Comparison of ENCODE assay signal across 9 mouse cellular contexts in genomic region chr16:23239583-23239982, GRCm38 (mm10). TPM values are rescaled to one million over a fixed set of nuclear protein-coding genes. Genes with fewer than 3 reads are reported as not detected.
A peak's percentile ranks its signal among the peaks of the same experiment; 100 is the strongest.
DNase-seq lines count a peak whose midpoint lies in the region; ATAC-seq and TF ChIP-seq lines count a peak whose summit lies in the region.
"Had no signal": no experiment of that assay in that cellular context is flagged by ENCODE, and none has a peak within 500 bp of the region (broad histone marks: within the 10 kb centered on the region; RNA-seq: fewer than 3 reads in every experiment).

No protein-coding gene starts in this region.

- H3K36me3 ChIP-seq in intestine, embryonic 16.5 days (ENCODE audit: control insufficient read depth, insufficient read depth, low read length), result no peaks in the 10 kb centered on the region
- H3K36me3 ChIP-seq in intestine, postnatal 0 days (ENCODE audit: control insufficient read depth, insufficient read depth), result no peaks in the 10 kb centered on the region
- no peaks in the 10 kb centered on the region for H3K36me3 ChIP-seq in heart, embryonic 11.5 days (ENCODE audit: control insufficient read depth, insufficient read depth, low read length)

- DNase-seq in adipocyte (ENCODE audit: low spot score), result peak; percentile 33
- peak; percentile 52 for DNase-seq in lung, postnatal 14 days
- DNase-seq in right cerebral cortex, adult 2 months (ENCODE audit: low spot score in 2 of 2), result no peak
- DNase-seq in cerebellum, adult 8-10 months, result no peak
- DNase-seq in right cerebral cortex, postnatal 25 days, result no peak
- DNase-seq: spleen, adult 18-20 months had no signal

- no peak overlapping the region for H3K4me3 ChIP-seq in intestine, embryonic 16.5 days (ENCODE audit: low read length)
- no peak overlapping the region for H3K4me3 ChIP-seq in intestine, postnatal 0 days (ENCODE audit: low read depth, low read length)
- H3K4me3 ChIP-seq in heart, embryonic 11.5 days (ENCODE audit: low read depth, low read length), result no peak overlapping the region

- TF ChIP-seq CTCF in intestine, postnatal 0 days (IDR thresholded peaks at IDR 0.05; ENCODE audit: low read depth), result no peak

- WGBS in intestine, embryonic 16.5 days, result 56% methylated on average over 6 of the region's 6 CpGs
- WGBS in intestine, postnatal 0 days, result 70% methylated on average over 6 of the region's 6 CpGs
- WGBS in heart, embryonic 11.5 days (ENCODE audit: insufficient replicate concordance), result 18% methylated on average over 6 of the region's 6 CpGs

- H3K4me1 ChIP-seq in intestine, embryonic 16.5 days (ENCODE audit: control insufficient read depth, insufficient read depth, low read length), result peaks cover 27% of the 10 kb centered on the region
- H3K4me1 ChIP-seq in intestine, postnatal 0 days (replicated peaks; ENCODE audit: control insufficient read depth, insufficient read depth, low read length), result peaks cover 4% of the 10 kb centered on the region; the same call in 1 of the 2 replicates
- peaks cover 37% of the 10 kb centered on the region for H3K4me1 ChIP-seq in heart, embryonic 11.5 days (ENCODE audit: control insufficient read depth, insufficient read depth, low read length)

- H3K4me2 ChIP-seq in intestine, embryonic 16.5 days (ENCODE audit: low read depth, low read length), result no peak overlapping the region
- H3K4me2 ChIP-seq in intestine, postnatal 0 days (replicated peaks; ENCODE audit: low read depth), result no peak overlapping the region
- peak overlapping the region; percentile 31 for H3K4me2 ChIP-seq in heart, embryonic 11.5 days

- H3K27me3 ChIP-seq in intestine, embryonic 16.5 days (replicated peaks; ENCODE audit: control insufficient read depth, insufficient read depth, low read length), result no peaks in the 10 kb centered on the region
- H3K27me3 ChIP-seq in intestine, postnatal 0 days (replicated peaks; ENCODE audit: control insufficient read depth, insufficient read depth, low read length), result no peaks in the 10 kb centered on the region
- H3K27me3 ChIP-seq in heart, embryonic 11.5 days (ENCODE audit: control insufficient read depth, insufficient read depth, low read length), result peaks cover 7% of the 10 kb centered on the region

- H3K9ac ChIP-seq in intestine, embryonic 16.5 days (ENCODE audit: low read depth, low read length), result no peak overlapping the region
- no peak overlapping the region for H3K9ac ChIP-seq in intestine, postnatal 0 days (ENCODE audit: low read depth, low read length)
- no peak overlapping the region for H3K9ac ChIP-seq in heart, embryonic 11.5 days (ENCODE audit: low read depth, low read length)

- peak overlapping the region; percentile 84; the same call in 1 of the 2 replicates for H3K27ac ChIP-seq in intestine, embryonic 16.5 days (ENCODE audit: low read length)
- no peak overlapping the region for H3K27ac ChIP-seq in intestine, postnatal 0 days (ENCODE audit: low read depth, low read length)
- H3K27ac ChIP-seq in heart, embryonic 11.5 days (ENCODE audit: low read depth, low read length), result no peak overlapping the region; the same call in 1 of the 2 replicates

- H3K9me3 ChIP-seq in intestine, embryonic 16.5 days (ENCODE audit: control insufficient read depth, low read length), result no peaks in the 10 kb centered on the region
- no peaks in the 10 kb centered on the region for H3K9me3 ChIP-seq in intestine, postnatal 0 days (ENCODE audit: control insufficient read depth)
- H3K9me3 ChIP-seq in heart, embryonic 11.5 days (replicated peaks; ENCODE audit: control insufficient read depth, low read length), result no peaks in the 10 kb centered on the region

- ATAC-seq in intestine, embryonic 16.5 days, result peak; percentile 26; the same call in 1 of the 2 replicates
- ATAC-seq in intestine, postnatal 0 days, result no peak
- peak; percentile 76 for ATAC-seq in heart, embryonic 11.5 days (replicated peaks; ENCODE audit: insufficient number of reproducible peaks, low FRiP score, low TSS enrichment)

RNA-seq across cellular contexts. Expression of gene St6gal1, which starts 15.0 kb away (rescaled TPM):
- 14.3 and 15.1 TPM in 2 replicates for polyA plus RNA-seq in intestine, embryonic 16.5 days (2015; fragmentation: Nextera tagmentation; extraction: Ambion mirVana)
- 6.0 and 6.8 TPM in 2 replicates for polyA plus RNA-seq in intestine, postnatal 0 days (2015; fragmentation: Nextera tagmentation; extraction: Ambion mirVana)
- polyA plus RNA-seq in heart, embryonic 11.5 days (2014; fragmentation: Nextera tagmentation; extraction: Ambion mirVana), result 16.3 and 18.5 TPM in 2 replicates

Comparison
In these comparisons a context has a peak if more than half of its experiments do, and no peak if none do; other contexts are left out.
1. DNase-seq: peak in adipocyte (single experiment) and lung, postnatal 14 days (single experiment); none in right cerebral cortex, adult 2 months (0 of 2), cerebellum, adult 8-10 months (single experiment) and right cerebral cortex, postnatal 25 days (single experiment).